Mouse (Mus musculus) mesoderm, embryonic 11.5 days (tissue): ENCODE data around the gene Cacna1d.

Experiments
- DNase-seq: peaks from one replicate; pipeline ENCODE4 v3.0.0-alpha.2; 2012; ENCODE audit warnings: low read depth, low spot score

Cacna1d gene

DNA sequence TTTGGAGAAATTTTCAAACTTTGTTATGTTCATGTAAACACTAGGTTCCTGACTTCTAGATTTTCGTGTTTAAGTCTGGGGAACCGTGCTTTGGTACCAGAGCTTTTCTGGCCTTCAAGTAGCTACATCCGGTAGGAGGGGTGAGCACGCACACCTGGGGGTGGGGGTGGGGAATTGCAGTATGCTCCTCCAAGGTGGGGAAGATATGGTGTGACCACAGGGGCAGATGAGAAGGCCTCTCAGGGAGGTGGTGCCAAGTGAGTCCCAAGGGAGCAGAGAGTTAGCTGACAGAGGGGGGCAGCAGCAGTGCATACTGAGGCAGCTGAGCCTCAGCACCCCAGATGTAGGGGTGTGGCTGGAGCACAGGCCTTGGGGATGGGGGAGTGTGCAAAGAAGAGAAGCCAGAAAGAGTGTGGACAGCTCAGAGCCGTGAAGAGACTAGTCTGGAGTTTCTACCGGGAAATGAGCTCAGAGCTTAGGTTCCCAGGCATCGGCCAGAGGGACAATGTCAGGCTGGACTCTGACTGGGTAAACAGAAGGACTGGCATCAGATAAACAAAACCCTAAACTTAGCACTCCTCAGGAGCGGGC is 387.2 kb downstream of the Cacna1d start:
- no peak for DNase-seq

- DNase-seq, result no peak
Measured at GRCm38 (mm10) chr14:30097239-30097638, 394.0 kb downstream of the Cacna1d start.

- no peak for DNase-seq
Measured at GRCm38 (mm10) chr14:30092426-30092825, 398.8 kb downstream of the Cacna1d start.

- DNase-seq, result no peak
Measured at GRCm38 (mm10) chr14:30092021-30092420, 399.2 kb downstream of the Cacna1d start.

- DNase-seq, result no peak
Measured at GRCm38 (mm10) chr14:30079729-30080128, 411.5 kb downstream of the Cacna1d start.

DNA sequence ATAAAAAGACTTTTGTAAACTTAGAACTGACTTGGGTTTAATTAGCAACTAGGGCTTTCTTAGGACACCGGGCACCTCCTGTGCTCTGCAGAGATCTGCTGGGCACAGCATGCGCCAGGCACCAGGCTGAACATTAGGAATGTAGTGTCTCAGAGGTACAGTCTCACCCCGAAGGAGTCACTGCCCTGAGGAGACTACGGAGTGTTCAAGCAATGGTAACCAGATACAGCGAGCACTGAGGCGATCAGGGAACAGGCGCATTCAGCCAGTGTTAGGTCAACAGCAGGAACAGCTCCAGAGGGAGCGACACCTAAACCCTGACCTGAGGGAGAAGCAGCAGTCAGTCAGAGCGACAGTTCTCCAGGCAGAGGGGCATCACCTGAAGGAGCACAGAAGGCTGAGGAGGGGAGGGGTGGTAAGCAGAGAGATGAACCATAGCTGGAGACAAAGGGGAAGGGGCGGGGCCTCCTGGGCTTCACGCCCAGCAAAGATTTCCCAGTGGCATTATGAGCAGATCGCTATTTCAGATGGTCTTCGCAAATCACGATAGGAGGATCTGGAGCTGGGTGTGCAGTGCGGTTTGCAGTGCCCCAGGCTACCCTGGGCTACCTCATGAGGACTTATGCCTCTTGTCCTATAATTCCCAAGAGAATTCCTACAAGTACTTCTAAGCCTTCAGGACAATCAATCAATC is 413.0 kb downstream of the Cacna1d start:
- DNase-seq, result no peak

GRCm38 (mm10) chr14:30075268-30075887 is 415.9 kb downstream of the Cacna1d start:
- DNase-seq, result no peak

GRCm38 (mm10) chr14:30068566-30068965 is 422.7 kb downstream of the Cacna1d start:
- no peak for DNase-seq

DNA sequence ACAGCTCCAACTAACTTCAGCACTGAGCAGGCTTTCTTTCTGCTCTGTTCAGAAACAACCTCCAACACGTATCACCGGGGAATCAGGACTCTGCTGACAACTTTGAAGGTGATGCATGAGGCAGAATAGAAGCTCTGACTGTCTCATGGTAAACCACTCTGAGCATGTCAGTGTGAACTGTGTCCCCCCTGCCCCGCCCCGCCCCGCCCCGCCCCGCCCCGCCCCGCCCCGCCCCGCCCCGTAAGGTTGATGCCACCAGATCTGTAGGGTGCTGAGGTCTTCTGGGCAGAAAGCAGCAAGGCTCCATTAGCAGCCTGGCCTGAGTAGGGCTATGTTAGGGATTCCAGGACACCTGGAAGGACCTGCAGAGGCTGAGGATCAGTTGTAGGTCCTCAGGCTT is 424.5 kb downstream of the Cacna1d start:
- DNase-seq, result no peak

- no peak for DNase-seq
Measured at GRCm38 (mm10) chr14:30064864-30065263, 426.4 kb downstream of the Cacna1d start.

DNA sequence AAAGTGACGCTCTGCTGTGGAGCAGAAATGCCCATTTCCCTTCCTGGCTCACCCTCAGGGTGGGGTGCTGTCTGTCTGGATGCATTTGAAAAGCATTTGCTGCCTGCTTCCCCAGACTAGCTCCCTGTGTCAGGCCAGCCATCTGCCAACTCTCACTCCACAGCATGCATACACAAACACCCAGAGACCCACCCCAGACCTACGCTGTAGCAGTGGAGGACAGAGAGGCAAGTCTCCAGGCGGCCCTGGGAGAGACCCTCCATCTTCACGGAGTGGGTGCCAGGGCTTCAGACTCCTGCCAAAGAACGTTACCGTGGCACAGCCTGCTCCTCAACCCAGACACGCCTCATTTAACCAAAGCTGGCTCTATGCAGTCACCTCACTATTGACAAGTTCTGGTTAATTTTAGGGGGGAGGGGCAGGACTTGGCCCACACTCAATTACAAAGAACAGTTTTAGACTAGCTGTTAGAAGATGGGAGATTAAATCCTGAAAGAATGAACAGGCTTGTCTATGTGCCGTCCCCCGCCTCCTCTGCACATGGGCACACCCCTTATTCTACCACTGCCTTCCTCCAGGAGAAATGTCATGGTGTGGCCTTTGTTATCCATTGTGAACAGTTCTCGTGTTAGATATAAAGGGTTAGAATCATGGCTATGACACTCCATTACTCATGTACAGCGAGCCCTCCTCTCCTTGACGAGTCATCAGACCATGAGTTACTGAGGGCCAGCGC is 435.1 kb downstream of the Cacna1d start:
- DNase-seq, result no peak

DNA sequence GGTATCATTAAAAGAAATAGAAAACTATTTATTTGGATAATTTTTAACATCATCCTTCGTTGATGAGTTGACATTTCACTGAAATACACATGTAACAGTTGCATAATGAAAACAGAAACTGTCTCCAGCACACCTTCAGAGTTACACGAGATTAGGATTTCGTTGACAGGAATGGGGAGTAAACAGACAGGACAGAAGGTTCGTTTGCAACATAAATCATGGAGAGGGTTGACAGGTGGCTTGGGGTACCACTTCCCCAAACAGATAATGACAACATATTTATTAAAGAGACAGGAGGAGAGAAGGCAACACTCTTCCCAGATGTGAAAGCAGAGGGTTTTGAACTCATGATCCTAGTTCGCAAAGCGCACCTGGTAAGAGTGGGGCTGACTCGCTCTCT is 436.3 kb downstream of the Cacna1d start:
- DNase-seq, result no peak

- no peak for DNase-seq
Measured at GRCm38 (mm10) chr14:30050280-30050679, 441.0 kb downstream of the Cacna1d start.

- DNase-seq, result no peak
Measured at GRCm38 (mm10) chr14:30048049-30048448, 443.2 kb downstream of the Cacna1d start.

- no peak for DNase-seq
Measured at GRCm38 (mm10) chr14:30046976-30047375, 444.3 kb downstream of the Cacna1d start.

DNA sequence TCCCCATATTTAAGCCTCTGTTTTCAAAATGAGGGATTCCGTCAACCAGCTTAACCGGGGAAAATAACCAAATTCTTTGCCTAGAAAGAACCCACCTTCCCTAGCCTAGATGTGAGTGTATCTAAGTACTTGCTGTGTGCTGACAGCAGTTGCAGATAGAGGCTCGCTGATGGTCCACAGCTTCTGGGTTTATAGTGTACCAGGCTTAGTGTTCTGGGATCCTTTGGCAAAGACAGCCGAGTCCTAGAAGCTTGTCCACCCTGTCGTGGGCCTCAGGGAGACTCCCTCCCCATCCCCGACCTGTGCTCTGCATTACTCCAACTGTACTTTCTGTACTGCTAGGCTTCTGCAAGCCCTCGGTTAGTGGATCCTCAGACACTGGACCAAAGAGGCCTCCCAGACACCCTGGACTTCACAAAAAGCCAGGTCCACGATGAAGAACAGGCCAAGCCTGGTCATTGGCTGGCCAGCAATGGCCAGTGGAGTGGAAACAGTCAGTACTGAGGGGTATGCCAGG is 445.5 kb downstream of the Cacna1d start:
- DNase-seq, result no peak

DNA sequence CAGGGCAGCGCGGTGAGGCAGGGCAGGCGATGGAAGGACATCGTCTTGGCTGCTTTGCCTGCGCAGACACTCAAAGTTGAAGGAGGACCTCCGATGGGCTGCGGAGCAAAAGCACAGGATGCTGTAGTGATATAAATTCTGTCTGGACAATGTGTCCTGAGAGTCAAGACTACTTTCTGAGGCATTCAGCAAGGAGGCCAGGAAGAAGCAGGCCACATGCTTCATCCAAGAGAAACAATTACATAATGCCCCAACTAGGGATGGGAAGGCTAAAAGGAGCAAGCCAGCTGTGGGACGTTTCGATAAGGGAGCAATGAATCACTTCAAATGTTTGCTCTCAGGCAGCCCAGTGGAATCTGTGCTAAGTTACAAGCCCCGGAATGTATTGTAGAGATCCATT is 446.0 kb downstream of the Cacna1d start:
- no peak for DNase-seq

GRCm38 (mm10) chr14:30043356-30043940 is 447.8 kb downstream of the Cacna1d start:
- no peak for DNase-seq

GRCm38 (mm10) chr14:30041836-30042235 is 449.4 kb downstream of the Cacna1d start:
- DNase-seq, result no peak

DNA sequence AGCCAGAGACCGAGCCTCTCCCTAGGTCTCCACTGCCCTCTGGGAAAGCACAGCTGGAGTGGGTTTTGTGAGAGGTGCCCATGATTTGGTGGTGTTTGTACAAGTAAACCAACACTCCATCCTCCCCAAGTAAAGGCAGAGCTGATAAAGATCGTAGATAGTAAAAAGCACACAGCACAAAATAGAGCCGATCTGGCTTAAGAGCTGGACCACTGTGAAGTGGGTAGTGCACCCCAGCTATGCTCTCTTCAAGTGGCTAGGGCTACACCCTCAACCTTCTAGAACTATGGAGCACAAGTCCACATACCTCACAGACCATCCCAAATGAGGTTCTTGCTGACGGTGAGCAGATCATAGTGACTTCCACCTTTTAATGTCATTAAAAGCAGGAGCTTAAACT is 451.8 kb downstream of the Cacna1d start:
- no peak for DNase-seq

DNA sequence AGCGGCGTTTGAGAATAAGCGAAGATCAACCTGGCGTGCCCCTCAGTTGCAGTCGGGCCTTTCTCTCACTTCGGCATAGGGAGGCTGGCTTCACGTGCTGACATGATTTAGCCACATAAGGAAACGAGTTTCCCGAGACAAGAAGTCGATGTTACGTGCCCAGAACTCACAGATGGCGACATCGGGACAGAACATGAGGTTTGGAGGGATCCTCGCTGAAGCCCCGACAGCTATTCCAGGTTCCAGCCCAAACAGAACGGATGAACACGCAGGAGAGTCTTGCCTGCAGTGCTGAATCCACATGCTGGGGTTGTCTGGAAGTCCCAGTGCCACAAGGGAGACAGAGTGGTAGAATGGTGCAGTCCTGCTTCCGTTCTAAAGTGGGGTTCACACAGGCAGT is 452.8 kb downstream of the Cacna1d start:
- no peak for DNase-seq

- DNase-seq, result no peak
Measured at GRCm38 (mm10) chr14:30033405-30033804, 457.9 kb downstream of the Cacna1d start.
